Mouse (Mus musculus) hindbrain, embryonic 10.5 days (tissue): ENCODE results near the gene Cox6a2. TPM values are rescaled to one million over a fixed set of nuclear protein-coding genes. Genes with fewer than 3 reads are reported as not detected.
"Not testable (repeated sequence)": the region's sequence is repeated elsewhere in the genome, so short reads cannot be mapped to it uniquely, and the experiment has no call there.

Experiments used
- DNase-seq: peaks from one replicate; pipeline ENCODE4 v3.0.0-alpha.2; 2017; ENCODE audit warnings: low spot score
- H3K27ac ChIP-seq: fragments of 300-500 bp; sonication (generic); 2 replicates; pipeline ENCODE4 v1.5.1; 2016; ENCODE audit warnings: mild to moderate bottlenecking, moderate library complexity
- H3K27me3 ChIP-seq: fragments of 300-500 bp; sonication (generic); 2 replicates; pipeline ENCODE4 v1.6.1; 2016; ENCODE audit warnings: mild to moderate bottlenecking; ENCODE audit not compliant: poor library complexity, insufficient read depth, severe bottlenecking
- H3K36me3 ChIP-seq: fragments of 300-500 bp; sonication (generic); 2 replicates; pipeline ENCODE4 v1.6.1; 2016; ENCODE audit warnings: mild to moderate bottlenecking, moderate library complexity
- H3K4me1 ChIP-seq: fragments of 300-500 bp; sonication (generic); replicated peaks from 2 replicates; pipeline ENCODE4 v1.6.1; 2016; ENCODE audit warnings: mild to moderate bottlenecking
- H3K4me3 ChIP-seq: fragments of 300-500 bp; sonication (generic); 2 replicates; pipeline ENCODE4 v1.5.1; 2016; ENCODE audit warnings: mild to moderate bottlenecking, moderate library complexity
- H3K9me3 ChIP-seq: fragments of 300-500 bp; sonication (generic); 2 replicates; pipeline ENCODE4 v1.6.1; 2016; ENCODE audit warnings: mild to moderate bottlenecking, moderate library complexity
- WGBS: fragments of 180-500 bp; shearing (Covaris S2); methylation state at CpG from one replicate; pipeline ENCODE4 v1.1.7; 2016; 5-methylcytosine and 5-hydroxymethylcytosine counted together
- polyA plus RNA-seq: library from polyadenylated mRNA; unstranded; fragments of >200 nt; fragmentation: Nextera tagmentation; extraction: Ambion mirVana; gene quantifications from 2 replicates; pipeline ENCODE4 v1.2.1, GENCODE M21; 2016

Gene Cox6a2
- polyA plus RNA-seq, 1 experiment from 2014 or later: not detected

- not testable (repeated sequence) for H3K4me3 ChIP-seq, H3K27me3 ChIP-seq, H3K36me3 ChIP-seq, H3K27ac ChIP-seq, H3K9me3 ChIP-seq, DNase-seq, H3K4me1 ChIP-seq
- 87% methylated on average over 8 of the region's 8 CpGs for WGBS
Measured at GRCm38 (mm10) chr7:128158688-128159354, 47.4 kb downstream of the Cox6a2 start.

Other genes starting within 250 kb of the Cox6a2 start
- 328 and 333 TPM in 2 replicates for gene Fus, start 238.9 kb downstream of the Cox6a2 start, polyA plus RNA-seq
- gene Pycard, start 212.5 kb downstream of the Cox6a2 start, polyA plus RNA-seq: 9.5 and 12.4 TPM in 2 replicates
- not detected in 2 replicates for gene Trim72, start 202.4 kb downstream of the Cox6a2 start, polyA plus RNA-seq
- 0.58 and 0.73 TPM in 2 replicates for gene Itgam, start 143.7 kb downstream of the Cox6a2 start, polyA plus RNA-seq
- gene Gm49368, start 143.7 kb downstream of the Cox6a2 start, polyA plus RNA-seq: 0.04 TPM in 1 of 2 replicates, not detected in the other
- gene Itgax, start 76.8 kb downstream of the Cox6a2 start, polyA plus RNA-seq: not detected in 2 replicates
- gene Itgad, start 52.0 kb downstream of the Cox6a2 start, polyA plus RNA-seq: not detected in 2 replicates
- gene Armc5, start 31.0 kb upstream of the Cox6a2 start, polyA plus RNA-seq: 16.7 and 19.6 TPM in 2 replicates
- gene 9130023H24Rik, start 31.6 kb upstream of the Cox6a2 start, polyA plus RNA-seq: 10.2 and 13.5 TPM in 2 replicates
- 37.9 and 50.9 TPM in 2 replicates for gene Tgfb1i1, start 40.4 kb upstream of the Cox6a2 start, polyA plus RNA-seq
- 0.29 TPM in 1 of 2 replicates, not detected in the other for gene Slc5a2, start 59.3 kb upstream of the Cox6a2 start, polyA plus RNA-seq
- 24.7 and 26.8 TPM in 2 replicates for gene BC017158, start 91.8 kb upstream of the Cox6a2 start, polyA plus RNA-seq
- gene Rgs10, start 212.4 kb upstream of the Cox6a2 start, polyA plus RNA-seq: 6.8 and 11.5 TPM in 2 replicates